Mouse (Mus musculus) limb, embryonic 12.5 days (tissue): ENCODE results near the gene Slc31a2. TPM values are rescaled to one million over a fixed set of nuclear protein-coding genes. Genes with fewer than 3 reads are reported as not detected.
"Not testable (repeated sequence)": the region's sequence is repeated elsewhere in the genome, so short reads cannot be mapped to it uniquely, and the experiment has no call there.

Source experiments
- ATAC-seq: fragments of 200-750 bp; cut with Nextera tagmentation; 2 replicates; pipeline ENCODE4 v1.8.0; 2017; ENCODE audit warnings: low read depth, moderate TSS enrichment; ENCODE audit not compliant: insufficient number of reproducible peaks, insufficient read depth, low FRiP score, low TSS enrichment
- H3K27ac ChIP-seq: fragments of 300-500 bp; sonication (generic); 2 replicates; pipeline ENCODE4 v1.5.1; 2016; ENCODE audit warnings: mild to moderate bottlenecking, moderate library complexity
- H3K27me3 ChIP-seq: fragments of 300-500 bp; sonication (generic); 2 replicates; pipeline ENCODE4 v1.6.1; 2016; ENCODE audit warnings: mild to moderate bottlenecking, moderate library complexity
- H3K36me3 ChIP-seq: fragments of 300-500 bp; sonication (generic); 2 replicates; pipeline ENCODE4 v1.6.1; 2016; ENCODE audit warnings: mild to moderate bottlenecking, moderate library complexity
- H3K4me1 ChIP-seq: fragments of 300-500 bp; sonication (generic); replicated peaks from 2 replicates; pipeline ENCODE4 v1.6.1; 2016
- H3K4me2 ChIP-seq: fragments of 300-500 bp; sonication (generic); 2 replicates; pipeline ENCODE4 v1.6.1; 2016; ENCODE audit warnings: mild to moderate bottlenecking, moderate library complexity
- H3K4me3 ChIP-seq: fragments of 300-500 bp; sonication (generic); replicated peaks from 2 replicates; pipeline ENCODE4 v1.5.1; 2016; ENCODE audit warnings: mild to moderate bottlenecking
- H3K9ac ChIP-seq: fragments of 300-500 bp; sonication (generic); replicated peaks from 2 replicates; pipeline ENCODE4 v1.6.1; 2016; ENCODE audit warnings: mild to moderate bottlenecking, moderate library complexity
- H3K9me3 ChIP-seq: fragments of 300-500 bp; sonication (generic); 2 replicates; pipeline ENCODE4 v1.6.1; 2016; ENCODE audit warnings: mild to moderate bottlenecking, moderate library complexity
- WGBS: fragments of 180-500 bp; shearing (Covaris S2); methylation state at CpG from one replicate; pipeline ENCODE4 v1.1.7; 2016; 5-methylcytosine and 5-hydroxymethylcytosine counted together
- polyA plus RNA-seq: library from polyadenylated mRNA; unstranded; fragments of >200 nt; fragmentation: Nextera tagmentation; extraction: Ambion mirVana; gene quantifications from 2 replicates; pipeline ENCODE4 v1.2.1, GENCODE M21; 2016

The Slc31a2 gene
- polyA plus RNA-seq, 1 experiment from 2014 or later = 11.7 TPM

DNA sequence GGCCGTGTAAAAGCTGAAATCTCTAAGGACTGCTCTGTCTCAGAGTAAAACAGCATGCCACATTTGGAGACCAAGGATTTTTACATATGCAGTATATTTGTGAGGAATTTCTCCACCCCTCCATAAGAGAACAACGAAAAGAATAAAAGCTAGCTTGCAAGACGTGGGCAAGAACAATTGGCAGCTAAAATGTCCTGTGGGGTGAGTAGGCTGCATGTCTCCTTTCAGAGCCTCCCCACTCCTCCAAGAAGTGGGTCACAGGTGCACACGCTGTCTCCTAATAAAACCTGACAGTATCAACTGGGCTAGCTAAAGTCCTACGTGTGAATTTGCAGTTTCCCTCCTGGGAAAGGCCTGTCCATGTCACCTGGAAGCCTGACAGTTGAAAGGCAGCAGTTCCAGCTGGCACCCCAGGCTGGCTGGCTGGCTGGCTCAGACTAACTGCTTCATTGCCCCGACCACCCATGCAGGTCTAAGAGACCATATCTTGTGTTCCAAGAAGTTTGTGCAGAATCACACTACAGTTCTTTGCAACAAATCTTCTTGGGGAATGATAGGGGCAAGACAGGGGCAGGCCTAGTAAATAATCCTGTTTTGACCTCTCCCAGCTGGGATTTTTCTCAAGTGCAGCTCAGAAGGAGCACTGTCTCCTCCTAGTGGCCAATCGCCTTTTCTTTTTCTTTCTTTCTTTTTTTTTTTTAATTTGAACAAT, 927 bp downstream of the Slc31a2 start:
- 45% methylated on average over 7 of the region's 7 CpGs for WGBS
- Histone ChIP-seq H3K27ac (no peak overlapping the region), H3K36me3 (no peaks in the 10 kb centered on the region), H3K9ac (no peak overlapping the region), H3K4me3 (no peak overlapping the region), H3K9me3 (no peaks in the 10 kb centered on the region), H3K4me1 (no peaks in the 10 kb centered on the region), H3K27me3 (no peaks in the 10 kb centered on the region), H3K4me2 (no peak overlapping the region)
- ATAC-seq = no peak

GRCm38 (mm10) chr4:62265154-62265836, 2.9 kb downstream of the Slc31a2 start:
- WGBS = 73% methylated on average over 10 of the region's 10 CpGs
- H3K9ac ChIP-seq = no peak overlapping the region
- no peaks in the 10 kb centered on the region for H3K36me3 ChIP-seq
- H3K27ac ChIP-seq = no peak overlapping the region
- H3K9me3 ChIP-seq = no peaks in the 10 kb centered on the region
- H3K27me3 ChIP-seq = no peaks in the 10 kb centered on the region
- H3K4me2 ChIP-seq = no peak overlapping the region
- H3K4me1 ChIP-seq = no peaks in the 10 kb centered on the region
- no peak overlapping the region for H3K4me3 ChIP-seq
- ATAC-seq = no peak

DNA sequence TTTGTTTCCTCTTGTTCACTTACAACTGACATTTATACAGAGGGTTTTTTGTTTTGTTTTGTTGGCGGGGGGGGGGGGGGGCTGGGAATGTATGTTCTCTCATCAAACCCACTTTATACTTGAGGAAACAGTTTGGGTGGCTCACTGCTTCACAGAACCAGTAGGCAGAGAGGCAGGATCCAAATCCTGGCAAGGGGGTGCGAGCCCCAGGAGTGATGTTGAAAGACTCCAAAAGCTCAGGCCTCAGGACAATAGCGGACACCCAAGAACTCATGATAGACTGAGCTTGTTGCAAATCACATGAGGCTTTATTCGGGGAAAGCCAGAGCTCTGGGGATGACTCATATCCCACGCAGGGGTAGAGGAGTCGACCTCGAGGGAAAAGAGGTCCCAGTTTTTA, 3.7 kb downstream of the Slc31a2 start:
- H3K36me3 ChIP-seq, H3K27me3 ChIP-seq, H3K9me3 ChIP-seq, H3K4me1 ChIP-seq, H3K4me2 ChIP-seq, ATAC-seq, H3K4me3 ChIP-seq, H3K27ac ChIP-seq, H3K9ac ChIP-seq: not testable (repeated sequence)
- 78% methylated on average over 7 of the region's 7 CpGs for WGBS

GRCm38 (mm10) chr4:62267101-62267500, 4.7 kb downstream of the Slc31a2 start:
- ATAC-seq = no peak
- H3K27ac ChIP-seq = no peak overlapping the region
- H3K9ac ChIP-seq = no peak overlapping the region
- H3K4me1 ChIP-seq = no peaks in the 10 kb centered on the region
- 77% methylated on average over 10 of the region's 10 CpGs for WGBS
- H3K4me3 ChIP-seq = no peak overlapping the region
- H3K4me2 ChIP-seq = no peak overlapping the region
- no peaks in the 10 kb centered on the region for H3K9me3 ChIP-seq
- no peaks in the 10 kb centered on the region for H3K36me3 ChIP-seq
- H3K27me3 ChIP-seq = no peaks in the 10 kb centered on the region

DNA sequence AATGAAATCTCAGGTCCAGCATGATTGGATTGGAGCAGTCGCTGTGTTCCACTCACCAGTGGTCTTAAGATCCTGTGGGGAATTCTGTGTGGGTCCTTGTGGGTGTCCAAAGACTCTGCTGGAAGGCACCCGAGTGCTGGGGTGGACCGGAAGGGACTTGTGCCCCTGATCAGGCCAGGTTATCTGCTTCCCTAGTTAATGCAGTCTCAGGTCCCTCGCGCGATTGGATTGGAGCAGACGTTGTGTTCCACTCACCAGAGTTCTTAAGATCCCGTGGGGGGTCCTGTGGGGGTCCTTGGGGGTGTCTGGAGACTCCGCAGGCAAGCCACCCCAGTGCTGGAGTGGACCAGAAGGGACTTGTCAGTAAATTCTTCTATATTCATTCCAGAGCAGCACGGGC, 10.3 kb downstream of the Slc31a2 start:
- no peak overlapping the region for H3K27ac ChIP-seq
- no peak overlapping the region for H3K4me2 ChIP-seq
- no peaks in the 10 kb centered on the region for H3K4me1 ChIP-seq
- no peaks in the 10 kb centered on the region for H3K9me3 ChIP-seq
- no peak overlapping the region for H3K4me3 ChIP-seq
- no peaks in the 10 kb centered on the region for H3K36me3 ChIP-seq
- no peaks in the 10 kb centered on the region for H3K27me3 ChIP-seq
- no peak overlapping the region for H3K9ac ChIP-seq
- WGBS = 87% methylated on average over 10 of the region's 10 CpGs
- ATAC-seq = no peak

DNA sequence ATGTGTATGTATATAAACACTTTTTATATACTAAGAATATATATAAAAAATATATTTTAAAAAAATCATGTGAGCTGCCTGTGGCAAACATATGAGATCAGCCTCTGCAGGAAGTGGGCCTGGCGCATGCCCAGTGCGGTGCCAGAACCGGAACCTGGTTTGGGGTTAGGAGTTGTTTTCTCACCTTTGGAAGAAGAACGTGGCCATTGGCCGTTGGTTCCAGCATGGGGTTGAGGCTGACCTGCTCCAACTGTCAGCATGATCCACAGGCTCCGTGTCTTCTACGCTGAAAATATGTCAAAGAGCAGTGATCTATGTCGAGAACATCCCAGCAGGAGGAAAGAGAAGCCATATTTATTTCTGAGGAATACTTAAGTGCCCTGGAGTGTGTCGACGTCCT, 11.6 kb downstream of the Slc31a2 start:
- H3K27ac ChIP-seq = no peak overlapping the region
- no peak overlapping the region for H3K4me3 ChIP-seq
- no peak overlapping the region for H3K9ac ChIP-seq
- H3K9me3 ChIP-seq = no peaks in the 10 kb centered on the region
- 93% methylated on average over 10 of the region's 10 CpGs for WGBS
- ATAC-seq = no peak
- H3K36me3 ChIP-seq = no peaks in the 10 kb centered on the region
- no peaks in the 10 kb centered on the region for H3K27me3 ChIP-seq
- no peak overlapping the region for H3K4me2 ChIP-seq
- H3K4me1 ChIP-seq = no peaks in the 10 kb centered on the region

DNA sequence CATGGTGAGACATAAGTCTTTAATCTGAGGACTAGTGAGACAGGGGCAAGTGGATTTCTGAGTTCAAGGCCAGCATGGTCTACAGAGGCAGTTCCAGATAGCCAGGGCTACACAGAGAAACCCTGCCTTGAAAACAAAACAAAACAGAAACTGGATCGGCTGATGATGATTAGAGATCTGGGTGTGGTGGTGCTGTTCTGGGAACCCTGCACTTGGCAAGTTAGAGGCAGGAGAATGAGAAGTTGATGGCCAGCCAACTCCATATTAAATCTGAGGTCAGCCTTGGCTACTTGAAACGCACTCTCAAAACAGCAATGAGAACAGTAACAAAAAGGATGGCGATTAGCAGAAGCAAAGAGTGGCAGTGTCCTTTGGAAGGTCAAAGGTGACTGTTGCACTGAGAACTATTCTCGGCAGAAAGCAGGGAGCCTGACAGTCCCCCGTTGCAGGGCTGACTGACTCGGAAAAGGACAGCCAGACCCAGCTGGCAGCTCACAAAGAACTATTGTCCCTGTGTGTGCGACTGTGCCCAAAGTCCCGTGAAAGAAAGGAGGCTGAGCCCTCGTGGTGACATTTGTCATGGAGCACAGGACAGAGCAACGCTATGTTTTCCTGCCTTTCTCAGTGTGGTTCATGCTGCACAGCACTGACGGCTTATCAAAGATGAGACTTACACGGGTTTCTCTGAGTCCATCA, 12.6 kb downstream of the Slc31a2 start:
- Histone ChIP-seq H3K9ac (no peak overlapping the region), H3K27me3 (no peaks in the 10 kb centered on the region), H3K4me1 (no peaks in the 10 kb centered on the region), H3K9me3 (no peaks in the 10 kb centered on the region), H3K4me3 (no peak overlapping the region), H3K4me2 (no peak overlapping the region), H3K27ac (no peak overlapping the region), H3K36me3 (no peaks in the 10 kb centered on the region)
- no peak for ATAC-seq
- 63% methylated on average over 12 of the region's 12 CpGs for WGBS

DNA sequence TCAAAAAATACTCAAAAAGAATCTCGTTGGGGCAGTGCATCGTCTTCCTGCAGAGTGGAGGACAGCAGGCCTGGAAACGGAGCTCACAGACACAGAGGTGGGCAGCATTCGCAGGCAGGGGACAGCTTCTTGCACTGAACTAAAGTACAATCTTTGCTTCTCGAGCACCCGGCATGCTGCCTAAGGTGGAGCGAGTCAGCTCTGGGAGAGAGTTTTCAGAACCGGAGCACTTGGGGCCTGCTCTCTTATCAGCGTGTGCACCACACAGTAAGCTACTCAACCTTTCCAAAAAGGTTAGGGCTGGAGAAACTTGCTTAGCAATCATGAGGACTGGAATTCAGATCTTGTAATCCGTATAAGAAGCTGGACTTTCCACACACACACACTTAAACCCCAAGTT, 14.3 kb downstream of the Slc31a2 start:
- H3K27ac ChIP-seq = no peak overlapping the region
- no peak overlapping the region for H3K9ac ChIP-seq
- no peaks in the 10 kb centered on the region for H3K36me3 ChIP-seq
- no peak overlapping the region for H3K4me2 ChIP-seq
- 89% methylated on average over 10 of the region's 10 CpGs for WGBS
- no peaks in the 10 kb centered on the region for H3K9me3 ChIP-seq
- no peak for ATAC-seq
- H3K4me3 ChIP-seq = no peak overlapping the region
- H3K27me3 ChIP-seq = no peaks in the 10 kb centered on the region
- no peaks in the 10 kb centered on the region for H3K4me1 ChIP-seq

DNA sequence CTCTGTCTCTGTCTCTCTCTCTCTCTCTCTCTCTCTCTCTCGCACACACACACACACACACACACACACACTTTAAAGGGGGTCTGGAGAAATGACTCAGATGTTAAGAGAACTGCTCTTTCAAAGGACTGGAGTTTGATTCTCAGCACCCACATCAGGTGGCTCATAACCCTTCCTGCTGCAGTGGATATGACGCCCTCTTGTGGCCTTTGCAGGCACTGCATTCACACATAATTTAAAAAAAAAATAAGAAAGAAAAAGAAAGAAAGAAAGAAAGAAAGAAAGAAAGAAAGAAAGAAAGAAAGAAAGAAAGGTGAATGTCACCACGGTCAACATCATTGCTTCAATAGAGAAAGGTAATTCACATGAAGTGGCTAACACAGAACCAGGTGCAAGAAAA, 14.9 kb downstream of the Slc31a2 start:
- H3K4me1 ChIP-seq = no peaks in the 10 kb centered on the region
- no peaks in the 10 kb centered on the region for H3K27me3 ChIP-seq
- H3K36me3 ChIP-seq = no peaks in the 10 kb centered on the region
- ATAC-seq = no peak
- no peak overlapping the region for H3K9ac ChIP-seq
- no peak overlapping the region for H3K4me3 ChIP-seq
- H3K4me2 ChIP-seq = no peak overlapping the region
- H3K27ac ChIP-seq = no peak overlapping the region
- 67% methylated on average over 3 of the region's 3 CpGs for WGBS
- no peaks in the 10 kb centered on the region for H3K9me3 ChIP-seq

GRCm38 (mm10) chr4:62278081-62278480, 15.7 kb downstream of the Slc31a2 start:
- Histone ChIP-seq H3K27me3 (no peaks in the 10 kb centered on the region), H3K27ac (no peak overlapping the region), H3K4me1 (no peaks in the 10 kb centered on the region), H3K4me2 (no peak overlapping the region), H3K4me3 (no peak overlapping the region), H3K36me3 (no peaks in the 10 kb centered on the region), H3K9ac (no peak overlapping the region), H3K9me3 (no peaks in the 10 kb centered on the region)
- ATAC-seq = no peak
- 82% methylated on average over 4 of the region's 4 CpGs for WGBS

GRCm38 (mm10) chr4:62281319-62281718, 19.0 kb downstream of the Slc31a2 start:
- H3K4me2 ChIP-seq = no peak overlapping the region
- no peaks in the 10 kb centered on the region for H3K9me3 ChIP-seq
- H3K27me3 ChIP-seq = no peaks in the 10 kb centered on the region
- H3K4me3 ChIP-seq = no peak overlapping the region
- H3K27ac ChIP-seq = no peak overlapping the region
- ATAC-seq = no peak
- H3K36me3 ChIP-seq = no peaks in the 10 kb centered on the region
- no peaks in the 10 kb centered on the region for H3K4me1 ChIP-seq
- no peak overlapping the region for H3K9ac ChIP-seq
- 66% methylated on average over 5 of the region's 5 CpGs for WGBS
